Mouse (Mus musculus) lung, embryonic 14.5 days (tissue): Measurements from ENCODE around the gene Aldh1b1. TPM values are rescaled to one million over a fixed set of nuclear protein-coding genes. Genes with fewer than 3 reads are reported as not detected.
A peak's percentile ranks its signal among the peaks of the same experiment; 100 is the strongest.

Source experiments
- ATAC-seq: fragments of 200-750 bp; cut with Nextera tagmentation; 2 replicates; pipeline ENCODE4 v1.8.0; 2017; ENCODE audit warnings: mild to moderate bottlenecking, moderate TSS enrichment, moderate library complexity; ENCODE audit not compliant: insufficient read depth
- DNase-seq: peaks from one replicate; pipeline ENCODE4 v3.0.0-alpha.2; 2015
- H3K27ac ChIP-seq: fragments of 300-500 bp; sonication (generic); 2 replicates; pipeline ENCODE4 v1.5.1; 2014; ENCODE audit warnings: low read depth, mild to moderate bottlenecking, moderate library complexity
- H3K27me3 ChIP-seq: fragments of 300-500 bp; sonication (generic); 2 replicates; pipeline ENCODE4 v1.6.1; 2014; ENCODE audit warnings: low read length, control low read depth; ENCODE audit not compliant: insufficient read depth
- H3K36me3 ChIP-seq: fragments of 300-500 bp; sonication (generic); 2 replicates; pipeline ENCODE4 v1.6.1; 2014; ENCODE audit warnings: control low read depth; ENCODE audit not compliant: insufficient read depth
- H3K4me1 ChIP-seq: fragments of 300-500 bp; sonication (generic); 2 replicates; pipeline ENCODE4 v1.6.1; 2014; ENCODE audit warnings: antibody characterized with exemption, control low read depth; ENCODE audit not compliant: insufficient read depth
- H3K4me2 ChIP-seq: fragments of 300-500 bp; sonication (generic); 2 replicates; pipeline ENCODE4 v1.6.1; 2014; ENCODE audit warnings: mild to moderate bottlenecking
- H3K4me3 ChIP-seq: fragments of 300-500 bp; sonication (generic); 2 replicates; pipeline ENCODE4 v1.5.1; 2014; ENCODE audit warnings: low read depth, low read length
- H3K9ac ChIP-seq: fragments of 300-500 bp; sonication (generic); 2 replicates; pipeline ENCODE4 v1.6.1; 2014
- H3K9me3 ChIP-seq: fragments of 300-500 bp; sonication (generic); 2 replicates; pipeline ENCODE4 v1.6.1; 2016; ENCODE audit warnings: low read depth, low read length, control low read depth
- CTCF ChIP-seq: IDR thresholded peaks from 2 replicates; pipeline ENCODE4 v1.5.1; 2016; ENCODE audit warnings: antibody characterized with exemption, low read depth
- WGBS: fragments of 180-500 bp; shearing (Covaris S2); extraction: QIAGEN DNeasy Blood & Tissue Kit; methylation state at CpG from one replicate; pipeline ENCODE4 v1.1.7; 2014; 5-methylcytosine and 5-hydroxymethylcytosine counted together
- polyA plus RNA-seq: library from polyadenylated mRNA; unstranded; fragments of >200 nt; fragmentation: Nextera tagmentation; extraction: Ambion mirVana; gene quantifications from 2 replicates; pipeline ENCODE4 v1.2.1, GENCODE M21; 2014

Aldh1b1 gene
- polyA plus RNA-seq, 1 experiment from 2014 or later = 0.83 TPM

DNA sequence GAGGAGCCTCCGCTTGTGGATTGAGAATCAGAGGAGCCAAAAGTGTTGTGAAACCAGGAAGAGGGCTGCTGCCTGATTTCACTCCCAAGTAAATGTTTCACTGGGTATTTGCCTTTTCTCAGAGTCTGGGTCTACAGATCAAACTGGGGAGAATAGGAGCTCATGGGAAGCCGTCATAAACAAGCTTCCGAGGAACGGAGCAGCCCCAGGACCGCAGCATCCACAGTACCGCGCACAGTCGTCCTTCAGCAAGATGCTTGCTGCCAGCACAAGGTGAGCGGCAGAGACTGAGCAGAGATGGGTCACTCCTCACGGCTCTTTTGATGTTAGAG is 50.0 kb downstream of the Aldh1b1 start:
- no peak for DNase-seq
- no peak for ATAC-seq
- no peak overlapping the region for H3K27ac ChIP-seq
- H3K36me3 ChIP-seq = no peaks in the 10 kb centered on the region
- no peak overlapping the region for H3K4me2 ChIP-seq
- WGBS = 41% methylated on average over 10 of the region's 10 CpGs
- no peak overlapping the region for H3K4me3 ChIP-seq
- H3K9ac ChIP-seq = no peak overlapping the region
- H3K9me3 ChIP-seq = no peaks in the 10 kb centered on the region
- no peaks in the 10 kb centered on the region for H3K4me1 ChIP-seq
- TF ChIP-seq CTCF = no peak
- no peaks in the 10 kb centered on the region for H3K27me3 ChIP-seq

DNA sequence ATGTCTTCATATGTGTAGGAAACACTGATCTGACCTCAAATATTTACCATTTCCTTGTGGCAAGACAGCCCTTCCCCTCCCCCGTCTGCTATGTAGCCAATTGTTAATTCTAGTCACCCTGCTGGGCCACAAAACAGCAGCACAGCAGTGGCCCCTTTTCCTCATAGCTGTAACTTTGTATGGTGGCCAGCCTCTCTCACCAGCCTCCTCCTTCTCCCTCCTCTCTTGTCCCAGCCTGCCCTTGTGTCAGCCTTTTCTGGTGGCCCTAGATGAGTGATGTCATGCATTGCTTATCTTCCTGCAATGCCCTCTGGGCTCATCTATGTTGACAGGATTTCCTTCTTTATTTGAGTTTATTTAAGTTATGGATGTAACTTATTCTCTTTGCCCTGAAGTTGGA is 50.6 kb downstream of the Aldh1b1 start:
- Histone ChIP-seq H3K4me1 (no peaks in the 10 kb centered on the region), H3K27ac (no peak overlapping the region), H3K9ac (no peak overlapping the region), H3K27me3 (no peaks in the 10 kb centered on the region), H3K9me3 (no peaks in the 10 kb centered on the region), H3K4me3 (no peak overlapping the region), H3K36me3 (no peaks in the 10 kb centered on the region), H3K4me2 (no peak overlapping the region)
- 64% methylated on average over 1 of the region's 1 CpGs for WGBS
- ATAC-seq = no peak
- TF ChIP-seq CTCF = no peak
- no peak for DNase-seq

GRCm38 (mm10) chr4:45851640-45852051 is 52.8 kb downstream of the Aldh1b1 start:
- Histone ChIP-seq H3K4me1 (no peaks in the 10 kb centered on the region), H3K36me3 (no peaks in the 10 kb centered on the region), H3K4me3 (no peak overlapping the region), H3K27me3 (no peaks in the 10 kb centered on the region), H3K9me3 (no peaks in the 10 kb centered on the region), H3K27ac (no peak overlapping the region), H3K4me2 (no peak overlapping the region), H3K9ac (no peak overlapping the region)
- DNase-seq (no peak), ATAC-seq (no peak)
- TF ChIP-seq CTCF = no peak
- 19% methylated on average over 3 of the region's 3 CpGs for WGBS

GRCm38 (mm10) chr4:45853496-45854246 is 54.8 kb downstream of the Aldh1b1 start:
- Histone ChIP-seq H3K27ac (no peak overlapping the region), H3K9me3 (no peaks in the 10 kb centered on the region), H3K27me3 (no peaks in the 10 kb centered on the region), H3K36me3 (no peaks in the 10 kb centered on the region), H3K4me3 (no peak overlapping the region), H3K4me2 (no peak overlapping the region), H3K4me1 (no peaks in the 10 kb centered on the region), H3K9ac (no peak overlapping the region)
- WGBS = 30% methylated on average over 15 of the region's 15 CpGs
- ATAC-seq (peak; percentile 75; the same call in 1 of the 2 replicates), DNase-seq (peak; percentile 85)
- TF ChIP-seq CTCF = no peak

Other genes with a start within 250 kb of the Aldh1b1 start
- gene Igfbpl1, start 27.9 kb downstream of the Aldh1b1 start, polyA plus RNA-seq = 0.11 and 0.26 TPM in 2 replicates
- not detected in 2 replicates for gene Stra6l, start 49.6 kb downstream of the Aldh1b1 start, polyA plus RNA-seq
- 0.13 and 0.30 TPM in 2 replicates for gene Ccdc180, start 91.3 kb downstream of the Aldh1b1 start, polyA plus RNA-seq
- gene Tdrd7, start 166.3 kb downstream of the Aldh1b1 start, polyA plus RNA-seq = 15.8 and 17.0 TPM in 2 replicates
- gene Tmod1, start 239.9 kb downstream of the Aldh1b1 start, polyA plus RNA-seq = 2.0 and 5.0 TPM in 2 replicates